Mouse (Mus musculus) lung, embryonic 15.5 days (tissue): ENCODE data around the gene Camkv. TPM values are rescaled to one million over a fixed set of nuclear protein-coding genes. Genes with fewer than 3 reads are reported as not detected.

Source experiments
- polyA plus RNA-seq: library from polyadenylated mRNA; unstranded; fragments of >200 nt; fragmentation: Nextera tagmentation; extraction: Ambion mirVana; gene quantifications from 2 replicates; pipeline ENCODE4 v1.2.1, GENCODE M21; 2015

Camkv gene
- polyA plus RNA-seq, 1 experiment from 2014 or later, result 3.1 TPM

Other genes starting within 250 kb of the Camkv start
- 12.3 and 13.7 TPM in 2 replicates for gene Sema3f, start 225.2 kb upstream of the Camkv start, polyA plus RNA-seq
- gene Rbm5, start 164.7 kb upstream of the Camkv start, polyA plus RNA-seq, result 188 and 202 TPM in 2 replicates
- 68.7 and 74.0 TPM in 2 replicates for gene Rbm6, start 62.4 kb upstream of the Camkv start, polyA plus RNA-seq
- gene Mon1a, start 47.5 kb upstream of the Camkv start, polyA plus RNA-seq, result 11.0 and 12.6 TPM in 2 replicates
- gene Mst1r, start 28.8 kb upstream of the Camkv start, polyA plus RNA-seq, result 4.4 TPM in 2 replicates
- gene Actl11, start 7.2 kb upstream of the Camkv start, polyA plus RNA-seq, result not detected in 2 replicates
- gene Traip, start 14.5 kb downstream of the Camkv start, polyA plus RNA-seq, result 26.8 and 31.5 TPM in 2 replicates
- 22.3 and 22.8 TPM in 2 replicates for gene Uba7, start 39.8 kb downstream of the Camkv start, polyA plus RNA-seq
- gene Gm20661, start 47.4 kb downstream of the Camkv start, polyA plus RNA-seq, result 3.5 and 3.6 TPM in 2 replicates
- 68.7 and 76.6 TPM in 2 replicates for gene Inka1, start 50.2 kb downstream of the Camkv start, polyA plus RNA-seq
- 5.2 and 6.1 TPM in 2 replicates for gene Cdhr4, start 56.8 kb downstream of the Camkv start, polyA plus RNA-seq
- gene Gm20662, start 60.7 kb downstream of the Camkv start, polyA plus RNA-seq, result 0.44 and 0.72 TPM in 2 replicates
- 49.4 and 53.7 TPM in 2 replicates for gene Ip6k1, start 66.8 kb downstream of the Camkv start, polyA plus RNA-seq
- 28.6 and 30.9 TPM in 2 replicates for gene Gmppb, start 113.6 kb downstream of the Camkv start, polyA plus RNA-seq
- 2.5 and 2.9 TPM in 2 replicates for gene Amigo3, start 117.5 kb downstream of the Camkv start, polyA plus RNA-seq
- gene Mst1, start 144.8 kb downstream of the Camkv start, polyA plus RNA-seq, result 0.25 and 0.35 TPM in 2 replicates
- gene Rnf123, start 147.7 kb downstream of the Camkv start, polyA plus RNA-seq, result 22.3 and 28.4 TPM in 2 replicates
- 57.8 and 59.1 TPM in 2 replicates for gene Apeh, start 158.9 kb downstream of the Camkv start, polyA plus RNA-seq